Mouse (Mus musculus) adrenal gland, adult (tissue): Measurements from ENCODE around the gene Gm45213.

ENCODE experiments used
- DNase-seq, 2 experiments: peaks; one replicate each; pipeline ENCODE4 v3.0.0; 2022 to 2023; ENCODE audit warnings: low spot score in 1 of 2; ENCODE audit not compliant: inconsistent age in 2 of 2

Gene Gm45213

GRCm38 (mm10) chr7:66105771-66106170 is 62.4 kb downstream of the Gm45213 start:
- DNase-seq: no peak

- no peak for DNase-seq
Observed at GRCm38 (mm10) chr7:66106581-66107056, 63.2 kb downstream of the Gm45213 start.

GRCm38 (mm10) chr7:66107206-66107605 is 63.8 kb downstream of the Gm45213 start:
- DNase-seq: no peak

GRCm38 (mm10) chr7:66107930-66108329 is 64.5 kb downstream of the Gm45213 start:
- DNase-seq: peak; percentile 34 to 68

- peak; percentile 92 to 97 for DNase-seq
Observed at GRCm38 (mm10) chr7:66108961-66109854, 65.8 kb downstream of the Gm45213 start, which contains the start of gene Chsy1. Gene Chsy1, plus strand, starts transcription at chr7:66109515.

GRCm38 (mm10) chr7:66109855-66110635 is 66.6 kb downstream of the Gm45213 start:
- DNase-seq: peak; percentile 48 to 78

GRCm38 (mm10) chr7:66110636-66111112 is 67.3 kb downstream of the Gm45213 start:
- DNase-seq: peak in 1 of 2 experiments; percentile 56

- DNase-seq: no peak
Observed at GRCm38 (mm10) chr7:66111211-66111610, 67.8 kb downstream of the Gm45213 start.
